Mouse (Mus musculus) embryonic facial prominence, embryonic 10.5 days (tissue): ENCODE measurements around the gene Col25a1. TPM values are rescaled to one million over a fixed set of nuclear protein-coding genes. Genes with fewer than 3 reads are reported as not detected.

Source experiments
- DNase-seq: peaks from one replicate; pipeline ENCODE4 v3.0.0-alpha.2; 2017; ENCODE audit warnings: low spot score
- H3K27ac ChIP-seq: fragments of 300-500 bp; sonication (generic); replicated peaks from 2 replicates; pipeline ENCODE4 v1.5.1; 2016; ENCODE audit warnings: mild to moderate bottlenecking
- H3K27me3 ChIP-seq: fragments of 300-500 bp; sonication (generic); replicated peaks from 2 replicates; pipeline ENCODE4 v1.6.1; 2016; ENCODE audit warnings: low read depth, mild to moderate bottlenecking; ENCODE audit not compliant: poor library complexity, severe bottlenecking
- H3K36me3 ChIP-seq: fragments of 300-500 bp; sonication (generic); replicated peaks from 2 replicates; pipeline ENCODE4 v1.6.1; 2016; ENCODE audit warnings: mild to moderate bottlenecking, moderate library complexity
- H3K4me1 ChIP-seq: fragments of 300-500 bp; sonication (generic); 2 replicates; pipeline ENCODE4 v1.6.1; 2016
- H3K4me3 ChIP-seq: fragments of 300-500 bp; sonication (generic); 2 replicates; pipeline ENCODE4 v1.5.1; 2016; ENCODE audit warnings: mild to moderate bottlenecking, moderate library complexity
- H3K9me3 ChIP-seq: fragments of 300-500 bp; sonication (generic); 2 replicates; pipeline ENCODE4 v1.6.1; 2016; ENCODE audit warnings: mild to moderate bottlenecking
- WGBS: fragments of 180-500 bp; shearing (Covaris S2); methylation state at CpG from one replicate; pipeline ENCODE4 v1.1.7; 2016; 5-methylcytosine and 5-hydroxymethylcytosine counted together
- polyA plus RNA-seq: library from polyadenylated mRNA; unstranded; fragments of >200 nt; fragmentation: Nextera tagmentation; extraction: Ambion mirVana; gene quantifications from 2 replicates; pipeline ENCODE4 v1.2.1, GENCODE M21; 2016

Gene Col25a1
- polyA plus RNA-seq, 1 experiment from 2014 or later, result 9.1 TPM

DNA sequence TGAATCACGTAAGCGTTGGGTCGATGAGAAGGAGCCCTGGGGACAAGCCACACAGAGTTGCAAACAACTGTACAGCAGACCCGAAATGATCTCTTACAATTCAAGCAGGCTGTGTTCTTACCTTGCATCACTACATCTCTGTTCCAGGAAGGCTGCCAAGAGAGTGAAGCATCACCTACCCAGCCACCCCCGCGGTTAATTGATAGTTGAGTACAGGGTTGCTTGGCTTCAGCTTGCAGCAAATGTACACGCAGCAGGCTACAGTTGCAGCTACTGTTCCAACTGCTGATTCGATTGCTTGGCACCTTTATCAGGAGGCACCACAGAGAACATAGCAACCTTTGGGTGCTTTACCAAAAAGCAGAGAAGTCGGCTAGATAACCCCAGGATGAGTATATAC is 133.8 kb downstream of the Col25a1 start:
- DNase-seq, result no peak
- H3K27ac ChIP-seq, result no peak overlapping the region
- no peaks in the 10 kb centered on the region for H3K4me1 ChIP-seq
- H3K9me3 ChIP-seq, result no peaks in the 10 kb centered on the region
- H3K36me3 ChIP-seq, result no peaks in the 10 kb centered on the region
- WGBS, result 93% methylated on average over 9 of the region's 9 CpGs
- H3K4me3 ChIP-seq, result no peak overlapping the region
- H3K27me3 ChIP-seq, result no peaks in the 10 kb centered on the region

DNA sequence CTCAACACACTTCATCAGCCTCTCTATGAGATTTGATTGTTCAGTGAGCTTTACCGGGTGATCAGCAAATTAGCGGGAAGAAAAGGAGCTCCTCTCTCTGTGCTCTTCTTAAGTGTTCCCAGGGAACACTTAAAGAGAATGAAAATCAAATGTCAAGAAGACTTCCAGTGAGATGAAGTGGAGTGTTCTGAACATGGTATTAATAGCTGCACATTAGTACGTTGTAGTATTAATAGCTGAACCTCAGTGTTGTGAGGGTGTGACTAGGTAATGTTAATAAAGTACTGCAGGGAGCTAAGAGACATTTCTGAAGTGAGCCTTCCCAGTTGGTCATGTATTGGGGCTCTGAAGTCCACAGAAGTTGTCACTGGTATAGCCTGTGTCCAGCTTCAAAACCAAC is 139.2 kb downstream of the Col25a1 start:
- Histone ChIP-seq H3K36me3 (no peaks in the 10 kb centered on the region), H3K27me3 (no peaks in the 10 kb centered on the region), H3K9me3 (peaks cover 5% of the 10 kb centered on the region; the same call in 1 of the 2 replicates), H3K4me1 (peaks cover 6% of the 10 kb centered on the region; the same call in 1 of the 2 replicates), H3K4me3 (no peak overlapping the region), H3K27ac (no peak overlapping the region)
- WGBS, result 91% methylated on average over 3 of the region's 3 CpGs
- no peak for DNase-seq

DNA sequence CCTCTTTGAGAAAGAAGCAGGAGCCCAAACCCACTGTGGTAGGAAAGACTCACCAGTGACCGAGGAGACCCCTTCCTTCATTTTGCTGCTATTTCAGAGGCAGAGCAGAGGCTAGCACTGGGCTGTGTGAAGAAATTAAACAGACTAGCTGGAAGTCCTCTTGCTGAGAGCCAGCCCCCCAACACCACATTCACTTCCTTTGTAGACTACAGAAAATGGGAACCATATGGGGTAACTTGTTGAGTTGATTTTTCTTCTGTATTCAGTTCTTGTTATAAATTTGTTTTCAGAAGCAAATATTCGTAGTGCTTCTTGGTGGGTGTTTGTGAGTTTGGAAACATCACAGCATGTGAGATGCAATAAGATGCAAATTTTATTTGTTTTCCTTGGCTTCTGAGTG is 142.6 kb downstream of the Col25a1 start:
- Histone ChIP-seq H3K4me1 (peaks cover 20% of the 10 kb centered on the region), H3K9me3 (peaks cover 5% of the 10 kb centered on the region; the same call in 1 of the 2 replicates), H3K36me3 (no peaks in the 10 kb centered on the region), H3K27me3 (no peaks in the 10 kb centered on the region), H3K4me3 (no peak overlapping the region), H3K27ac (peak overlapping the region; percentile 37; the same call in 1 of the 2 replicates)
- no peak for DNase-seq
- 58% methylated on average over 2 of the region's 2 CpGs for WGBS

DNA sequence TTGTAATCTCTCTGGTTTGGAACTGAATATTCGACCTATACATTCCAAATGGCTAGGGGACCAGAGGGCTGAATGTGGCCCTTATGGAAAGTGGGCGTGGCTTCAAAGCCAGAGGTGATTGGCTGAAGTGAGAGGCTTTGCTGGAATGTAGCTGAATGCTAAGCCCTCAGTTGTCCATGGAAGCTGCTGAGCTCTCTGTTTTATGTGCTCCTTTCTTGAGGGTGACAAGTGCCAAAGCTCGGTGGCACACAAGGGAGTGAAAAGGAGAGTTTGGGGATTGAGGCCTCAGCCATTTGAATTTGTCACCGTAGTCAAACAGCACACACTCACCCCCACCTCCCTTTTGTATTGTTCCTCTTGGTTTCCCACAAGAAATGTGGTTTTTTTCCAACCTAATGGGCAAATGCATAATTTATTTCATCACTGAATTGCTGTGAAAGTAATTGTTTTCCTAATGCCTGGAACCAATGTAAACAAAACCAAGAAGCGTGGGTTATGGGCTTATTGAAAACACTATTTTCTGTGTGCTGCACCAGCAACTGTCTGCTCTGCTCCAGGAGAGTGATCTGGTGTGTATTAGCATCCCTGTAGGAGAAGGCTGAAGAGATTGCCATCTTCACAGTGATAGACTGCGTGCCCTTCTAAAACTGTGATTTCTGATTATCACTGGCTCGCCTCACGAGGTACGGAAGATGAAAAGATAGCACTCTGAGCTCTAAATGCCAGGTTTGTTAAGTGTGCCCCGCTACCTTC is 147.2 kb downstream of the Col25a1 start:
- Histone ChIP-seq H3K4me3 (no peak overlapping the region), H3K36me3 (no peaks in the 10 kb centered on the region), H3K27me3 (no peaks in the 10 kb centered on the region), H3K9me3 (no peaks in the 10 kb centered on the region), H3K4me1 (peaks cover 27% of the 10 kb centered on the region), H3K27ac (no peak overlapping the region)
- no peak for DNase-seq
- 79% methylated on average over 10 of the region's 10 CpGs for WGBS

DNA sequence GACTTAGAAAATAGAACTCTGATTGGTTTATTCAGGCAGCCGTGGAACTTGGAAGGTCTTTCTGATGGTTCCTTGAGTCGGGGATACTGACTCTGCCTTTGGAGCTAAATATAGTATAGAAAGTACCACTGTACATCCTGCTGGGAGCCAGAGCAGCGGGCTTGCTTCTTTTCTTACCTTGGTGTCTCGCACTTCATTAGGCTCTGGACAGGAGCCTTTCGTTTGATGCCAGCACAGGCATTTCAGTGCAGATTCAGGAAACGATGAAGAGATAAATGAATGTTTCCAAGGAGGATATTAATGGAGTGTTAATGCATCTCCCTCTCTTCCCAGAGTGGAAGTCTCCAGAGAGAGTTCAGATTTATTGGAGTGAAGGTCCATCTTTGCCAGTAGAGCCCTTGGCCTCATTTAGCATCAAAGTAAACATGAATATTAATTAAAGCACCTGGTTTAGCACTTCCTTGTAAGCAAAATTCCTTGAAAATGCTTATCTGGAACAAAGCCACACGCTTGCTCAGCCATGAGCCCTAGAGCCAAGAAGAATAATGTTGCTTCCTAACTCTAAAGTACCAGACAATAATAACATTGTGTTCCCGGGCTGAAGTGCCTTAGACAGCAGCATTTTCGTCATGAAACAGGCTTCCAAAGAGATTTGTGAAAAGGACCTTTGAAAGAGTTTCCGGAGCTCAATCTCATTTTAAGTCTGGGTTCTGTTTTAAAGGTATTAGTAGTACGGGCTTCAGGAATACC is 151.9 kb downstream of the Col25a1 start:
- Histone ChIP-seq H3K27ac (no peak overlapping the region), H3K36me3 (no peaks in the 10 kb centered on the region), H3K9me3 (no peaks in the 10 kb centered on the region), H3K4me3 (no peak overlapping the region), H3K4me1 (peaks cover 23% of the 10 kb centered on the region; the same call in 1 of the 2 replicates), H3K27me3 (no peaks in the 10 kb centered on the region)
- DNase-seq, result no peak
- WGBS, result 65% methylated on average over 11 of the region's 11 CpGs

DNA sequence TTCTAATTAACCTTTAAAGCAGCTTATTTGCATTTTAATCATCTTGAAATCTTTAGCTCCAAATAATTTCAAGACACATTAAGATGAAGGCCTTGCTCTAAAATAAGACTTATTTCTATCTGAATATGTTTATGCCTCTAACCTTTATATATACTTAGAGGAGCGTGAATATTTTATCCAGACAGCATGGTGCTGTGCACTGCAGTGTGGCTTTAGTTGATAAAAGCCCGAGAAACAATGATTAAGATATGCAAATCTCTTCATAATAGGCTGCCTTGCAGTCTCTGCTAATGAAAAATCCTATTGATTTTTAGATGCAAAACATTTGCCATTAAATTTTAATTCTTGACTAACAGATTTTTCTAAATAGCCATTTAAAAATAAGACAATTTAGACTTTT is 156.8 kb downstream of the Col25a1 start:
- H3K9me3 ChIP-seq, result no peaks in the 10 kb centered on the region
- H3K27ac ChIP-seq, result no peak overlapping the region
- no peak overlapping the region for H3K4me3 ChIP-seq
- H3K36me3 ChIP-seq, result no peaks in the 10 kb centered on the region
- H3K4me1 ChIP-seq, result peaks cover 27% of the 10 kb centered on the region
- DNase-seq, result no peak
- no peaks in the 10 kb centered on the region for H3K27me3 ChIP-seq
- WGBS, result 79% methylated on average over 2 of the region's 2 CpGs

DNA sequence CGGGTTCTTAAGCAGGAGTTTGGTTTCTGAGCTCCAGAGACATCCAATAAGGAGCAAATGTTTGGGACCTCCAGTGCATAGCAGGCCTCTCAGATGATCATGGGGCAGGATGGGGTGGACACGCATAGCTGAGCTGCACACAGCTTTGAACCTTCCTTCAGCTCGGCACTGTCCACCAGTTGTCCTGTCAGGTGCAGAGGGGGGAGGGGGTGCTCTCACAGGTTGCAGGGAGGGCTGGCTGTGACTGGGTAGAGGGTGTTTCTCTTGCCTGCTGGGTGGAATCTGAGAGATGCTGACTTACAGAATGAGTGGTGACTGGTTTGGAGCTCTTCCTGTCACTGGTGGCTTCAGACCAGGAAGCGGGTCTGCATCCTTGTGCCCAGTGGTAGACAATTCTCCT is 157.5 kb downstream of the Col25a1 start:
- no peak overlapping the region for H3K4me3 ChIP-seq
- H3K9me3 ChIP-seq, result no peaks in the 10 kb centered on the region
- H3K27ac ChIP-seq, result no peak overlapping the region
- 79% methylated on average over 4 of the region's 4 CpGs for WGBS
- DNase-seq, result no peak
- H3K27me3 ChIP-seq, result no peaks in the 10 kb centered on the region
- no peaks in the 10 kb centered on the region for H3K36me3 ChIP-seq
- peaks cover 24% of the 10 kb centered on the region for H3K4me1 ChIP-seq

DNA sequence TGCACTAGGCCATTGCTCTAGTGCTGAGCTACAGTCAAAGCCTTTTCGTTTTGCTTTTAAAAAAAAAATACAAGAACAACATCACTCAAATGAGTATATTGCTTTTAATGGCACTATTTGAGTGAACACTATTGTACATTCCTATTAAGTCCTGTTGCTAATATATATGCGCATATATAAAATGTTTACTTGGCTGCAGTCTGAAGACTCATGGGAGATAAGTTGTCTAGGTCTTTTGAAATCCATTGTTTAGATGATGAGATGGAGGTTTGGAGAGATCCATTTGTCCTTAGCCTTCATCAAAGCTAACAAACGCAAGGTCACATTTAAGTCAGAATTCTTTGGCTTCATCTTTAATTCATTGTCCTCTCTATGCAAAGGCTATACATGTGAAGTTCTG is 157.9 kb downstream of the Col25a1 start:
- Histone ChIP-seq H3K9me3 (no peaks in the 10 kb centered on the region), H3K4me1 (peaks cover 21% of the 10 kb centered on the region), H3K27me3 (no peaks in the 10 kb centered on the region), H3K36me3 (no peaks in the 10 kb centered on the region), H3K27ac (no peak overlapping the region), H3K4me3 (no peak overlapping the region)
- 93% methylated on average over 3 of the region's 3 CpGs for WGBS
- DNase-seq, result no peak

DNA sequence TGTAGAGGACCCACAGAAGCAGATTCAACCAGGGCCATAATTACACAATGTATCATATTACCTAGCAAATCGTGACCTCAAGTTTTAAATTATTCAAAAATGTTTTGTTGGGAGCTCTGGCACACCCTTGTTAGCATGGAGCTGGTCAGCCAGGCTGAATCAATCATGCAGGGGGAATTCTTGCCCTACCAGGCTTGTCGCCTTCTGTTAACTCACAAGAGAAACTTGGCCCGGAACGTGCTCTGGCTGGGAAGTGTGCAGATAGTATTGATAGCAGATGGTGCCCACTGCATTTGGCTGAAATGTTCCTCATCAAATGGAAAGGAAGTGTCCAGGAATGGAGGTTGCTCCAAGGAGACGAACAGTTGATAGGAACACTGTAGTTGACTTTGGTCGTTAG is 158.9 kb downstream of the Col25a1 start:
- Histone ChIP-seq H3K4me3 (no peak overlapping the region), H3K36me3 (no peaks in the 10 kb centered on the region), H3K27me3 (no peaks in the 10 kb centered on the region), H3K9me3 (no peaks in the 10 kb centered on the region), H3K27ac (no peak overlapping the region), H3K4me1 (peaks cover 16% of the 10 kb centered on the region)
- peak; percentile 52 for DNase-seq
- 55% methylated on average over 6 of the region's 6 CpGs for WGBS

DNA sequence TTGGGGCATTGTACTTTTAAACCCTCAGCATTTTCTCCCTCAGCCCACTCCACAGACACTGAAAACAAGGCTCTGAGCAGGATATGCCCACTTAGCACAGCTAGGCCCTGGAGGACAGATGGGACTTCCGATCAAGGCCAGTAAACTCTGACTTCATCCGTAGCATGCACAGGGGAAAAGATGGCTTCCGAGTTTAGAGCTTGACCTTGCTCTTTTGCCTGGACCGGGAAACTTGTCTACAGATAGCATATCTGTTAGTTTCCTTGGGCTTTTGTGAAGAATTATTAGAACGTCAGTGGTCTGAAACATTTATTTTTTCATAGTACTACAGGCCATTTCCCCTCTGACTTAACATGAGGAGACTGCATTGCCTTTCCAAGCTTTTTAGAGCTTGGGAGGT is 159.4 kb downstream of the Col25a1 start:
- no peak for DNase-seq
- Histone ChIP-seq H3K4me1 (peaks cover 16% of the 10 kb centered on the region), H3K27ac (no peak overlapping the region), H3K27me3 (no peaks in the 10 kb centered on the region), H3K9me3 (no peaks in the 10 kb centered on the region), H3K4me3 (no peak overlapping the region), H3K36me3 (no peaks in the 10 kb centered on the region)
- 94% methylated on average over 5 of the region's 5 CpGs for WGBS

DNA sequence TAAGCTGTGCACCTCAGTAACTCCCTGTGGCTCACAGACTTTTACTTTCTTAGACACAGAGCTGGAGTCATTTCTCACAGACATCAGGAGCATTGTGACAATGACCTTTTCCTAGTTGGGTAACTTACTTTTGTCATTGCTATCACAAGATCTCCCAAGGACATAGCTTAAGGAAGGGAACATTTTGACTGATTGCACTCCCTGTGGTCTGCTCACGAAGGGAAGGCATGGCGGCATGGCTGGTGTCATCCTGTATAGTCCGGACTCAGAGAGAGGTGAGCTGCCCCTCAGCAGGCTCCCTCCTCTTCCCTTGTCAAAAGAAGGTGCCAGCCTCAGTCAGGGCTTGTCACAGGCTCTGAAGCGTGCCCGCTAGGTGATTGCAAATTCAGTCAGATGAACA is 160.6 kb downstream of the Col25a1 start:
- Histone ChIP-seq H3K36me3 (no peaks in the 10 kb centered on the region), H3K27me3 (no peaks in the 10 kb centered on the region), H3K27ac (no peak overlapping the region), H3K4me3 (no peak overlapping the region), H3K9me3 (no peaks in the 10 kb centered on the region), H3K4me1 (peaks cover 16% of the 10 kb centered on the region)
- DNase-seq, result no peak
- 83% methylated on average over 5 of the region's 5 CpGs for WGBS

DNA sequence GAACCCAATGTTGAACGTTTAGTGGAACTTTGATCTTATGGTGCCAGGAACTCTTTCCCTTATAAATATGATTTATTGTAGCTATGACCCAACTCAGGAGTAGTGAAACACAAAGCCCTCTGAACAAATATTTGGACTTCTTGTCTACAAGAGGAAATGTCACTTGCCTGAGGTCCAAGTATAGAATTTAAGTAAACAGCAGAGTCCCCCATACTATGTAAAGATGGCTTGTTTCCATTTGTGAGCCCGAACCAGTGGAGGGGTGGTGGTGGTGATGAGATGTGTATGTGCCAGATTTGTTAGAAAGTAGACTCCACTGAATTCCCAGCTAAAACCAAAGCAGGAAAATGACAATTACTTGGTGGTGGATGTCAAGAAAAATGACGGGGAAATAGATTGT is 169.2 kb downstream of the Col25a1 start:
- 86% methylated on average over 3 of the region's 3 CpGs for WGBS
- no peak for DNase-seq
- H3K27ac ChIP-seq, result no peak overlapping the region
- no peaks in the 10 kb centered on the region for H3K36me3 ChIP-seq
- peaks cover 25% of the 10 kb centered on the region for H3K4me1 ChIP-seq
- H3K27me3 ChIP-seq, result peaks cover 6% of the 10 kb centered on the region; the same call in 1 of the 2 replicates
- no peak overlapping the region for H3K4me3 ChIP-seq
- no peaks in the 10 kb centered on the region for H3K9me3 ChIP-seq

DNA sequence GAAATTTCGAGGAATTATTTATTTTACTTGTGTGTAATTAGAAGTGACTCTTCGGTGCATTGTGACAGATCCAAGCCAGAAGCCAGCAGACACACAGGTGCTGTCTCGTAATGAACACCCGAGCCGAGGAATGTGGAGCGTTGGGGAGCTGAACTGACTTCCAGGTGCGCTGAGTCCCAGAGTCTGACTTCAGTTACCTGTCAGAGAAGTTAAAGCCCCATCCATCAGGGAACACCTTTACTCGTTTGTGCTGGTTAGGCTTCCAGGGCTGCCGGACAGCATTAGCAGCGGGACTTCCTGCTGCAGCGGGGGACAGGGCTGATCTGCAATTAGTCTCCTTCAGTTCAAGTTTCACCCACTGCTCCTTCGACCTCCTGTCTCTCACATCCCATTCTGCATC is 172.3 kb downstream of the Col25a1 start:
- WGBS, result 39% methylated on average over 12 of the region's 12 CpGs
- Histone ChIP-seq H3K36me3 (no peaks in the 10 kb centered on the region), H3K27me3 (peaks cover 6% of the 10 kb centered on the region; the same call in 1 of the 2 replicates), H3K9me3 (no peaks in the 10 kb centered on the region), H3K4me3 (0 out of 2 replicates have a peak overlapping the region, but pooled peaks have one; percentile 25), H3K4me1 (peaks cover 32% of the 10 kb centered on the region), H3K27ac (0 out of 2 replicates have a peak overlapping the region, but pooled peaks have one; percentile 14)
- peak; percentile 48 for DNase-seq
